Mouse (Mus musculus) left cerebral cortex, adult 9 months (tissue): ENCODE data around the gene Atp5mpl.

Experiments used
- DNase-seq, 2 experiments: peaks; one replicate each; pipeline ENCODE4 v3.0.0; 2022; ENCODE audit warnings: low spot score in 2 of 2

Atp5mpl gene

DNA sequence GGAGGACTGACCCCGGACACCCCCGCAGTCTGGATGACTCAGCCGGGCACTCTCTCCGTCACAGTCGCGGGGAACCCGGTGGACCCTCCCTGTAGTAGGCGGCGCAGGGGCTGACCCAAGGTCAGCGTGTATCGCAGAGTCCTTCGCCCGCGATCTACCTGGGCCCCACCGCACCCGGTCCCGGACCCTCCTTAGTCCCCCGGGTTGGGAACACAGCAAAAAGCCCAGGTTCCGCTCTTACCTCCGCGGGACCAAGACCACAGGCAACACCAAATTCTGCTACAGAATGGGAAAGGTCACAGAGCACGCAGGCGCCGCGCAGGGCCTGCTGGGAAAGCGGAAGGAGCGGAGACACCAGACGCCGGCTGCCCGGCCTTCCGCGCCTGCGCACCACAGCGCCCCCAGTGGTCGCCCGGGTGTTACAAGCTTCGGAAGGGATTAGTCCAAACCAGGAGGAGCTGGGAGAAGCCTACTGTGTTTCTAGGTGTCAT is at the start of gene Atp5mpl:
Gene Atp5mpl (minus strand): TSS at position 295 of the 491 bp plus-strand sequence.
- peak; percentile 84 to 96 for DNase-seq

DNA sequence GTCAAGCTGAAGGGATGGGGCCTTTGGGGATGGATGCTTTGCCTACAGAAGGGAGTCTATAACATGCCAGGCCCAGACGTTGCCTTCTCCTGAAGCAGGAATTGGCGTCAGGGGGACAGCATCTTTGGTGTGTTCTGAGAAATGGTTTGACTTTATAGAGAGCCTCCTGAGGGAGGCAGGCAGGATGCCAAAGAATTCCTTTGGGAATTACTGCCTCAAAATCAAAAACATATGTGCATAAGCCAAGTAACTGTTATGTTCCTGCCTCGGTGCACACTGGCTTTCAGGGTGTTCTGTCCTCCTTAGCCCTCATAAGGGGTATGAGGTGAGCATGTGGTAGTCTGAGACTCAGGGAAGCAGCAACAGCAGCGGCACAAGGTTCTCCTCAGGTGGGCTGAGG is 49.6 kb upstream of the Atp5mpl start:
- DNase-seq: no peak

DNA sequence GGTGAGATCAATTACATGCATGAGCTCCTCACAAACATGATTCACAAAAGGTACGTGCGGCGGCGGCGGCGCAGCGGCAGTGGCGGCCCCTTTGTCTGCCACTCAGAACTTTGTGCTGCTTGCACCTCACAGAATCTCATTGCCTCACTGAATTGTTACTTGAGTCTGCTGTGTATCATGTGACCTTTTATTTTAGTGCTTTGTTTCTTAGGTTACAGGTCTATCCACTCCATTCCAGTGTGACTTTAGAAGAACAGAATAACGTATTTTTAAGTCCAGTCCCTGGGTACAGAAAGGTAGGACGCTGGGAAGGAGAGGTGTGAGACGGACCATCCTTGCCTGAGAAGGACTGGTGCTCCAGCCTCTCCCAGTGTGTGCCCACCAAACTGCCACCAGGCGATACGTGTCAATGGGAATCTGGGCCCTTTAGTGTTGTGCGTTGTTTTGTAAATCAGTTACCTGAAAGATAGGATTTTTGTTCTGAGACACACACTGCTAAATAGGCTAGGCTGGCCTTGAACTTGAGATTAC is 46.6 kb upstream of the Atp5mpl start:
- no peak for DNase-seq

DNA sequence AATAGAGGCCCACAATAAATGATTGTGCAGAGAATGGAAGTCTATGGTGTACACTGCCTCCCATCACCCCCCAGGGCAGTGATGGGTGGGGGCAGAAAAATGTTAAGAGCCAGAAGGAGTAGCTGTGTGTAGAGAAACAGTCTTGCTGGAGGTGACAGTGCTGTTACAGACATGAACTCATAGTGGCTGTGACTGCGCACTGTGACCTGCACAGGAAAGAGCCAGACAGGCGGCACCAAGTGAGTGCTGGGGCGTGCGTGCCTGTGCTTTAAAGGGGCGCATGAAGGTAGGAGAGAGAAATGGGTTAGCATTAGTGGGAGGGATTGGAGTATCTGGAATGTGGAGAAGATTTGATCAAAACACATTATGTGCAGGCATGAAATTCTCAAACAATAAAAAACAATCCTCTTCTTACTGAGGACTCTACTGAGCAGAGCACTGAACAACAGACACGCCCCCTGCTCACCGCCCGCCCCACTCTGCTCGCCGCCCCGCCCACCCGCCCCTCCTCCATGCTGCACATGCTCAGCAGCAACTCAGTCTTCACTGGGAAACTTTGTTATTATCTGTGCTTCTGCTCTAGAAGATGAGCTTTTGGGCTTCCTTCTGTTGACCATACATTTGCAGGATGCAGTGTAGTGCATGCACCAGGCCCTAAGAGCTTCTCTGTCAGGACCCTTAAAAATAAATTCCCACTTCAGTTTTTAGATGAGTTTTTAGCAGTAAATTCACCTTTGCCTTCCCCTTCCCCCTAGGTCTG is 45.9 kb upstream of the Atp5mpl start:
- DNase-seq: no peak

DNA sequence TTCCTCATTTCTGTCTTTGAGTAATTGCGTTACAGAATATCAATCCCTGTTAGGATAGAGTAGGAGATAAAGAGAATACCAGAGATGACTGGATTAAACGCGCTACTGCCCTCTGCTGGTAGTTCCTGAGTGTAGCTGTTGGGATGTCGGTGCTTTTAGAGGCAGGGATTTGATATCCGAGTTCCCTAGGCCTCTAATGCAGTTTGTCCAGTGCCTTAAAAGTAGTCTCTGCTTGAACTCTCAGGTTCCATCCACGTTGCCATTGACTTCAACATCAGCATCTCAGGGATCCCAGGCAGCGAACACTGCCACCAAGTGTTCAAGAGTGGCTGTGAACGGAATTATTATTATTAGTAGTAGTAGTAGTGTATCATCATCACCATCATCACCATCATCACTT is 34.4 kb upstream of the Atp5mpl start:
- peak in 1 of 2 experiments; percentile 79 for DNase-seq

DNA sequence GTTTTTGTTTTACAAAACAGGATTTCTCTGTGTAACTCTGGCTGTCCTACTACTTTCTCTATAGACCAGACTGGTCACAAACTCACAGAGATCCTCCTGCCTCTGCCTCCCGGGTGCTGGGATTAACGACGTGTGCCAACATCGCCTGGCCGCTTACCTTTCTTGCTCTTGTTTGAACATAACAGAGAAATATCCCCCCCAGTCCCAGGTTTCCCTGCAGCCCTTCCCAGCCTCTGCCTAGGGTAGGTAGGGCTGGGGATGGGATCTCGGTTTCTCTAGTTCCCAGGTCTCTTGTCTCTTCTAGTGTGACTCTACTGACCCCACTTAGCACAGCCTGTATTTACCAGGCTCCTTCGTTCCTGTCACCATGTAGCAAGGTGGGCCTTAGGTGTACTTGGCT is 33.0 kb upstream of the Atp5mpl start:
- DNase-seq: no peak

DNA sequence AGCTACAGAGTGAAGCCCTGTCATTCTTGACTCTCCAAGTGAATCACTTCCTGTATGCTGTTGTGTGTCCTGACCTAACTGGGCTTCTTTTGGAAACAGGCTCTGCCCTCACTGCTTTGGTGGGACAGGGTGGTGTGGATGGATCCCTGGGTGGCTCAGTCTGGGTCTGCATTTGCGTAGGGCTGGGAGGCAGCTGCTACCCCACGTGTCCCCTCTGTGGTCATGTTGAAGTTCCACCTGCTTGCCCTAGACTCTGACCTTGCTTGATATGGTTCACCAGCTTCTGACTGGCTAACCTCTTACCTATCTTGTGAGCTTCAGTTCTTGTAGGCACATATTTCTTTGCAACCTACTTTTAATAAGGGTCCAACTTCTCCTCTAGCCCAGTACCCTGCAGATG is 28.4 kb upstream of the Atp5mpl start:
- no peak for DNase-seq

DNA sequence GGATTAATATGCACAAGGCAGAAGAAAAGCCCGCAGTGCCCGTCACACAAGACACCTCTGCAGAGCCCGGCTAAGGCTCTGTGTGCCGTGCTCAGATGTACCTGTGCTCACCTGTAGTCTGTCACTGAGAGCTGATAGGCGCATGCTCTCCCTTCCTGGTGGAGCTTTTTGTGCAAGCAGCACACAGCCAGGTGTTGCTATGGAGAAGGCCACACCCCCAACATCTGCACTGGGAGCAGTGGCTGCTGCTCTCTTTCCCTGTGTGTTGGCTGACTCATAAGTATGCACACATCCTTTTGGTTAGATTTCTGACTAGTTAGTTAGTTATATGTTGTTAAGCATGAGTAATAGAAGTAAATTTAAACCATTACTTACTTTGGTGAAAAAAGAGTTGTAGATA is 25.8 kb upstream of the Atp5mpl start:
- DNase-seq: no peak

DNA sequence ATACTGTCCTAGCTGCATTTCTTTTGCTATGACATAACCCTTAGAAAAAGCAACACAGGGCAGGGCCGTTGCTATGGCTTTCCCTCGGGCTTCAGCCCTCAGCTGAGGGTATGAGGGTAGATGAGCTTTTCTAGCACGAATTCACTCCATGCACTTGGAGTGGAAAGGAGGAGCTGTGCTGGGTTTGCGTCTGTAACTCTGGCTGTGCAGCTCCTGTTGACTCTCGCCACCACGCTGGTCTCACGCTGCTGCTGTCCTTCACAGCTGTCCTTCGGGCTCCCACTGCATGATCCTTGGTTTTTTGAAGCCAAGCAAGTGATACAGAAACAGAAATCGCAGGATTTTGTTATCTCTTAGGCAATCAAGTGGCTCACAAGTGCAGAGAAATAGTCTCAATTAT is 20.0 kb upstream of the Atp5mpl start:
- no peak for DNase-seq

DNA sequence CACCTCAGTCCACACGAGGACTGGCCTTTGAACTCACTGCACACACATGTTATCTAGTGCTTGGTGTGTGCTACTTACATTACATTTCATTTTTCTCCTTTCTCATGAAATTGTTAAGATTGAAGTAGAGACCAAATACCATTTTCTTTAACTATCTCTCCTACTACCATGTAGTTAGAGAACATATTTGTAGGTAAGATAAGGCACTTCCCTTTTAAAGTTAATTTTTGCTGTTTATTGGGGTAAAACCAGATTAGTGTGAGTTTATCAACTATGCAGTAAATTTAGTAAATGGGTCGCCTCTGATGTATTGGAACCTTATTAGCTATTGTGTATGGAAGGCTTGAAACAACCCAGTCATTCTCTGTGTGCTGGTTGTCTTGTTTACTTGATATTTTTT is 16.4 kb upstream of the Atp5mpl start:
- no peak for DNase-seq

DNA sequence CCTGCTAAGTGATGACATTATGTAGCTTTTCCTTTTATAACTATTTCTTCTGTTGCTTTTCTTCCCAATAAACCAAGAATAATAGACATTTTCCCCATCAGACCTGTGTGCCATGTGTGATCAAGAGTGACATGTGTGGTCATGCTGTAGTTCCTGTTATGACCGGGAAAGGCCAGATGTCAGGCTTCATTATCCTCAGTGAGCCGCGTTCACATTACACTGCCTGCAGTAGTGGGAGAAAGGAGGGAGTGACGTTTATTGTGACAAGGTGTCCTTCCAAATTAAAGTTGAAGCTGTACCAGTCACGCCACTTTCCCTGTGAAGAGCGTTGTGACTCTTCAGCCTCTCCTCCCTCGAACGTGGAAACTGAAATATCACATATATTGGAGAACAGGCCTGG is 15.1 kb upstream of the Atp5mpl start:
- no peak for DNase-seq

DNA sequence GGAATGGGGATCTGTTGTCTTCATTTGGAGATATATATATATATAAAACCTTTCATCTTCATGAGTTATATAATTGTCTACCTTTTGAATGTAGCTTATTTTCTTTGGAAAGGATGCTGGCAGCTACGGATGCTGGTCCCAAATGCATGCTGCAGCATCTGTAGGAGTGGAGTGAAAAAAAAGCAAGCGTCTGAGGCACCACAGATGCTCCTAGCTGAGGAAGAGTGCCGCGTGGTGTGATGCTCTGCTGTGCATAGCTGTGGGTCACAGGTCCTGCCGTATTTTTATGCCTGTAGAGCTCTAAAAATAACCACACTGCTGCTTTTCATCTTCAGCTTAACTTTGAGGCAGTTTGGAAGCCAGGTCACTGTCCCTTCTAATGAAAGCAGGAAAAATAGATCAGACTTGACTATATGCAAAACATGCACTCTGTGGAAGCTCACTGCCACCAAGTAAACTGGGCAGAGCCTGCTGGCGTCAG is 14.2 kb upstream of the Atp5mpl start, which contains the start of gene Rd3l:
Gene Rd3l (minus strand): TSS at position 431 of the 481 bp plus-strand sequence.
- no peak for DNase-seq

DNA sequence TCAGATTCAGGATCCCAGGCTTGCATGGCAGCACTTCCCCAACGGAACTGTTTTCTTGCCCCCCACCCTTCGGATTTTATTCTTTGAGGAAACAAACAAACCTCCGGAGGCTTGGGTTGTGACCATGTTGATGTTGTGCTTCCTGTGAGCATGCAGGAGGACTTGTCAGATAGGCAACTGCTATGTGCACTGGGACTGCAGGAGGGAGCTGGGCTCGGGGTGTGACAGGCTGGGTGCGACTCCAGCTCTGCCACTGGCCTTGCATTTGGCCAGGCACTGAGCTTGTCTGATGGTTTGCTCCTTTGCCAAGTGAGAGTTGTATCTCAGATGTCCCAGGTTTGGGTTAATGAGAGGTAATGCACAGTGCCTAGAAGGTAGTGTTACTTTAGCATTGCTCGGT is 11.5 kb upstream of the Atp5mpl start:
- DNase-seq: no peak

DNA sequence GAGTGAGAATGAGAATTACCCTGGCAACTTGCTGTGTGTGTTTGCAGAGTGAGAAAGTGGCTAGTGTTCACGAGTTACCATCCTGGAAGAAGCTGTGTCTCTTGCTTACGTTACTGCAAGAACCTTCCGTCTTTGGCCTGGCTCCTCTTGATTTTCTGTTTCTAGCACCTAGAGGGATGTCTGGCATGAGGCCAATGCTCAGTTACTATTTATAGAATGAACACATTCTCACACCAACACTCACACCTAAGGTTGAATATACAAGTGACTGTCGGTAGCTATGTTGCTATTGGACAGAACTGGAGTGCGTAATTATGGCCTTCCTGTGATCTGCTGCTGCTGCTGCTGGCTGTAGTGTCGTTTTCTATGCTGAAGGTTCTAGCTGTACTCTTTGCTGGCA is 10.4 kb upstream of the Atp5mpl start:
- no peak for DNase-seq

DNA sequence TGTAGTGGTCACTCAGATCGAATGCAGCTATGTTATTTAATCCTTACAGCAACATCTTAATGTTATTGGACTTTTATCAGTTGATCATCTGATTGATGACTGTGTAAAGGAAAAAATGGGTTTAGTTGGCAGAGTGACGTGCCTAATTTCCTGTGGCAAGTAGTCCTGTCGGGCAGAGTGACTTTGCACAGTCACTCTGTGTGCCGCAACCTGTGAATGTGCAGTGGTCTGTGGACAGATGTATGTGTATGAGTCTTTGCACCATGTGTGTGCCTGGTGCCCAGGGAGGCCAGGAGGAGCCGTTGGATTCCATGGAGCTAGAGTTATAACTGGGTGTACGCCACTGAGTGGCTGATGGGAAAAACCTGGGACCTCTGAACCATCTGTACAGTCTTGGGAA is 7.8 kb upstream of the Atp5mpl start:
- DNase-seq: no peak

DNA sequence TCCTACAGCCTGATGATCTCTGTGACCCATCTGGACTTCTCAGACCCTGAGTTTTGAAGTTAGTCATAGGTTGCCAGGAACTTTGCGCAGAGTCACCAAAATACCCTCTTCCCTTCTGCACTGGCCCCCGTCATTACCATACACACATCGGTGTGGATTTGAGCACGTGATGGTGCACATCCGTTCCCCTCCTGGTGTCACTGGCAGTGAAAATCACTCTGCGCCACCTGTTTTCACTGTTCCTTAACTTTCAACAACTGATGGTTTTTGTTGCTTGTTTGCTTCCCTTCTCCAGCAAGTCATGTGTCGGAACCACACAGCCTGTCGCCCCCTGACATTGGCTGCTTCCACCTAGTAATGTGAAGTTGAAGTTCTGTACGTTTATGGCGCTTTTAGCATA is 5.7 kb upstream of the Atp5mpl start:
- DNase-seq: no peak

DNA sequence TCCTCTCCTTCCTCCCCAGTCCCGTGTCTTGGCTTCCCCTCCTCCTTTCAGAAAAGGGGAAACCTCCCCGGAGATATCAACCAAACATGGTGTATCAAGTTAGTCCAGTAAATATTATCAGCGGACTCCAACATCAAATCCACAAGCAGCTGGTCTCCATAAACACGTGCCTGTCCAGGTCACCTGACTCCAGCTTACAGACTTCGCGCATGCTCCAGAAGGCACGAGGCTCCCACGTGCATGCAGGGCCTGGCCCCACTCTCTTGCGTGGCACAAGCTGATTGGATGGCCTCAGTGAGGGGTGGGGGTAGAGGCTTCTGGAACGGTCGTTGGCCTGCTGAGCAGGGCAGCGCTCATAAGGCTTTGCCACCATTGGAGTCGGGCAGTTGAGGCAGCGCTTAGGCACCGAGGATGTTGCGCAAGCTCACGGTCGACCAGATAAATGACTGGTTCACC is 4.5 kb upstream of the Atp5mpl start, which contains the start of gene Tdrd9:
Gene Tdrd9 (plus strand): TSS at position 329 of the 456 bp plus-strand sequence.
- no peak for DNase-seq

DNA sequence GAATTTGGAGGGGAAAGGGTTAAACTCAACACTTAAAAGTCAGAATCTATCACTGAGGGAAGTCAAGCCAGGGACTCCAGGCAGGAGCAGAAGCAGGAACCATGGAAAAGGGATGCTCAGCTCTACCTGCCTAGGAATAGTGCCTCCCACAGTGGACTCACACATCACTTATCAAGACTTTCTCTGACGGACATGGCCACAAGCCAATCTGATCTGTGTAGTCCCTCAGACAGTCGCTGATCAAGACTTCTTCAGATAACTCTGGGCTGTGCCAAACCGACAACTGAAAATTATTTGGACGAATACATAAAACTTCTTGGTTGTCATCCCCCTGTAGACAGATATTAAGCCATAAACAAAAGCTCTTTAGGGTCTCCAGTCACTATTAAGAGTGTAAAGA is 3.3 kb upstream of the Atp5mpl start:
- DNase-seq: no peak

DNA sequence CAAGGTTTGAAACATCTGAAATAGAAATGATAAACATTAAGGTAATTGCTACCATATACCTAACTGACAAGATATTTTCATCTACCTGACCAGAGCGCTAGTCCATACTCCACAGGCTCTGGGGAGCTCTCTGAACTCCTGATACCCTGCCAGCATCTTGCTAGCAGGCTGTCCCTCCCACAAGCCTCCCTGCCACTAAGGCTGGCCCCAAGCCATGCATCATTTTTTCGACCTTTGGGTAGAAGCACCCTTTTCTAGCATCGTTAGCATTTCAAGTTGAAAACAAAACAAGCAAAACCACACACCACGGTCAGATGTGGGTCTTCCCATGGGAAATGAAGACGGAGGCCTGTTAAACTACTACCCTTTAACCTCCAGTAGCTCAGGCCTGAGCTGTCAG is 3.4 kb downstream of the Atp5mpl start:
- DNase-seq: no peak

DNA sequence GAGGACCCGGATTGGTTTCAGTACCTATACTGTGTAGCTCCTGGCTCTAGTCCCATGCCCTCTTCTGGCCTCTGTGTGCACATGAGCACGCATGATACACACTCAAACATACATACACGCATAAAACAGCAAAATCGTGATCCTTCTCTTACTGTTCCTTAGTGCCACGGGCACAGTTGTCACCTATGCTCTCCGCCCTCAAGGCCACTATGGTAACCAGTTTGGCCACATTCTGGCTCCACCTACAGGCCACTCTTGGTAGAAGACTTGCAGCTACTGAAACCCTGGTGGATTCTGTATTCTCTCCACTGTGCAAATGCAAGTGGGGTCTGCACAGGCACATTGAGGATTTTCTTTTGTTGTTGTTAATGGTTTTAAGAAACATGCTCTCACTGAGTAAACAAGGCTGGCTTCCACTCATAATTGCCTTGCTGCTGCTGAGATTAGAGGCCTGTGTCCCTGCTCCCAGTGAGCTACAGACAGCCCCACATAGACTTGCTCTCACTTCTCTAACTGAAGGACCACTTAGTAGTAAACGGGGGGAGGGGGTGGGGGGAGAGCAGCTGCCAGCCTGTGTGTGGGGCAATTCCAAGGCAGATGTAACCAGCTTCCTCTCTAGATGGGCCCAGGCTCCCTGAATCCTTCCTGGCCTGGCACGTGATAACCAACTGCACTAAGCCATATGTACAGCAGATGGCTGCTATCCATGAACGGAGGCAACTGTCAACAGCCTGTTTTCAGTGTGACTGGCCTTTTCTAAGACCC is 8.5 kb downstream of the Atp5mpl start:
- DNase-seq: peak in 1 of 2 experiments; percentile 80

DNA sequence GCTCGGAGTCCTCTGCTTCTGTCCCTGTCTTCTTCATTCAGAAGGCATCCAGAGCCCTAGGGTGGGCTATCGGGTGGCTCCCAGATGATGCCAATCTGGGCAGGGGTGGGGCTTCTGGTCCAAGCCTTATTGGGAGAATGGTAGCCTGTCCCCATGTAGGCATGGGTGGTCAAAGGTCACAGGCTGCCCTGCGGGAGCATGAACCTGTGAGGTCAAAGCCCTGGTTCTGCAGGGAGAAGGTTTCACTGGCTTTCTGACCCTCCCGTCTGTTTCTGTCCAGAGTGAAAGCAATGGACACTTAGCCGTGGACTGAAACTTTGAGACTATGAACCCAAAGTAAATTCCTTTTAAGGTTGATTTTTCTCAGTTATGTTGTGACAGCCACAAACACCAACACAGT is 10.6 kb downstream of the Atp5mpl start:
- DNase-seq: no peak

DNA sequence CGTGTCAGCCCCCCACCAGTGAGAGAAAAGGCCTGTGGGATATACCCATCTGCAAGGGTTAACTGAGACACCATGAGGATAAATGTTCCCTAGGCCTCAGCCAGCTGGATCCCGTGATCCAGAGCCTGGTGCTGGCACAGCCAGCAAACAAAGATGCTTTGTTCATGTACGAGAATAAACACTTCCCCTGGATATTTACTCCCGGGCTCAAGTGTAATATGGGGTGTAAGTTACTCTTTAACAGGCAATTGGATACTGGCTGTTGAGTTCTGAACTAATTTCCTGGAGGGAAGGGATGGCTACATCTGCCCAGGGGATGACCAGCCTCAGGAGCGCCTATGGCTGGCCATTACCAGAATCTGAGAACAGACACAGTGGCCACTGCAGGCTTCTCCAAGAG is 15.1 kb downstream of the Atp5mpl start:
- peak in 1 of 2 experiments; percentile 36 for DNase-seq
